Mouse (Mus musculus) heart, postnatal 0 days (tissue): ENCODE results near the gene Gatad2a.

ENCODE experiments used
- CTCF ChIP-seq: IDR thresholded peaks from 2 replicates; pipeline ENCODE4 v1.5.1; 2016; ENCODE audit warnings: antibody characterized with exemption, control low read depth, low read depth
- EP300 ChIP-seq: IDR thresholded peaks from 2 replicates; pipeline ENCODE4 v1.6.1; 2016; ENCODE audit warnings: antibody characterized with exemption, low read depth

DNA sequence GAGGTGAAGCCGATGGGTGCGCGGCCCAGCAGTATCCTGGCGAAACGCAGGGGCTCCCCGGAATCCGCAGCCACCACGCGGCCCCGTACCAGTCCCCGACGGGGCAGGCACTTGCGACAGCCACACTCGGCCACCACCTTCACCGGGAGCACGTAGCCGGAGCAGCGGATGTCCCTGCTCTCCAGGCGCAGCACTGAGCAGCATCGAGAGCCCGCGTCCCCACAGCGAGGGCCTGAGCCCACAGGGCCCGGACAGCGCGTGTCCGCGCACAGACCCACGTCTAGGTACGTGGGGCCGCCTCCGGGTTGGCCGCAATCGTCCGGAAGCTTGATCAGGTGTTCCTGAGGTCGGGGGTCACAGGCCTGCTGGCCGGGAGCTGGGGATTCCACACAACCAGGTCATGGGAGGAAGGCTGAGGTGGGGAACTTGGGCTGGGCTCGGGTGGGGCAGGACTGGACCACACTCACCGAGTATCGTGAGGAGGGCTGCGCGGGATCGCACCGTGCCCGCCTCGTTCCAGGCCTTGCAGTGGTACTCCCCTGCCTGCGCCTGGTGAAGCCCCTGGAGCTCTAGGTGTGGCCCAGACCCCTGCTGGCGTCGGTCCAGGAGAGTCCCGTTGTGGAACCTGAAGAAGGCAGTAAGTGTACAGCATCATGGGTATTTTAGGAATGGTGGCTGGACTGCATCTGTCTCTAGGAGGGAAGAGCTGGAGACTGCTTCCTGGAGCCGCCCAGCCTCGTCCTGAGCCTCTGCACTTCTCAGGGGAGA, 113.2 kb downstream of the Gatad2a start:
- TF ChIP-seq CTCF: no peak
- no peak for TF ChIP-seq EP300
